ENCODE assay signal across 10 mouse cellular contexts in genomic region chr2:101828057-101828643, GRCm38 (mm10). TPM values are rescaled to one million over a fixed set of nuclear protein-coding genes. Genes with fewer than 3 reads are reported as not detected.
DNase-seq lines count a peak whose midpoint lies in the region; ATAC-seq and TF ChIP-seq lines count a peak whose summit lies in the region.
"Had no signal": no experiment of that assay in that cellular context is flagged by ENCODE, and none has a peak within 500 bp of the region (broad histone marks: within the 10 kb centered on the region; RNA-seq: fewer than 3 reads in every experiment).

No protein-coding gene starts in this region.

- H3K4me1 ChIP-seq in liver, embryonic 14.5 days (replicated peaks; ENCODE audit: control insufficient read depth in 2 of 2, insufficient read depth in 2 of 2, low read length in 1 of 2), result peaks cover 0 to 12% of the 10 kb centered on the region in 2 experiments; a peak in 2 of 4 replicates
- peaks cover 6% of the 10 kb centered on the region; the same call in 1 of the 2 replicates for H3K4me1 ChIP-seq in liver, embryonic 11.5 days (replicated peaks; ENCODE audit: control insufficient read depth, insufficient read depth, low read length)
- peaks cover 13% of the 10 kb centered on the region for H3K4me1 ChIP-seq in embryonic facial prominence, embryonic 14.5 days (ENCODE audit: control insufficient read depth, insufficient read depth, low read length)
- H3K4me1 ChIP-seq: embryonic facial prominence, embryonic 15.5 days had no signal

- H3K27ac ChIP-seq in liver, embryonic 14.5 days, result no peak overlapping the region
- H3K27ac ChIP-seq in liver, embryonic 11.5 days (ENCODE audit: low read depth, low read length), result no peak overlapping the region
- no peak overlapping the region for H3K27ac ChIP-seq in embryonic facial prominence, embryonic 14.5 days (replicated peaks; ENCODE audit: low read depth, low read length)
- H3K27ac ChIP-seq: embryonic facial prominence, embryonic 15.5 days; limb, embryonic 15.5 days had no signal

- DNase-seq in cerebellum, postnatal 14 days, result peak; percentile 18 to 30
- DNase-seq in cerebellum, postnatal 36 days, result no peak
- DNase-seq in liver, embryonic 14.5 days (ENCODE audit: low read depth in 3 of 3, low spot score in 3 of 3), result no peak
- DNase-seq in liver, embryonic 11.5 days (ENCODE audit: low spot score), result no peak
- peak; percentile 50 for DNase-seq in embryonic facial prominence, embryonic 14.5 days (ENCODE audit: low spot score)
- DNase-seq in retina, adult 2 months (ENCODE audit: low read depth, low spot score), result peak; percentile 23
- DNase-seq in right cerebral cortex, postnatal 36 days (ENCODE audit: low spot score in 2 of 2), result no peak
- DNase-seq in left cerebral cortex, postnatal 10 days (ENCODE audit: extremely low spot score in 1 of 2, low spot score in 2 of 2), result no peak

- H3K9ac ChIP-seq in liver, embryonic 14.5 days (replicated peaks), result no peak overlapping the region
- no peak overlapping the region for H3K9ac ChIP-seq in liver, embryonic 11.5 days (ENCODE audit: low read depth, low read length)
- no peak overlapping the region for H3K9ac ChIP-seq in embryonic facial prominence, embryonic 14.5 days (ENCODE audit: low read depth, low read length)
- H3K9ac ChIP-seq: embryonic facial prominence, embryonic 15.5 days; limb, embryonic 15.5 days had no signal

- H3K27me3 ChIP-seq in liver, embryonic 14.5 days (ENCODE audit: control insufficient read depth, insufficient read depth, low read length), result no peaks in the 10 kb centered on the region
- no peaks in the 10 kb centered on the region for H3K27me3 ChIP-seq in liver, embryonic 11.5 days (replicated peaks; ENCODE audit: control insufficient read depth, insufficient read depth, low read length)
- no peaks in the 10 kb centered on the region for H3K27me3 ChIP-seq in embryonic facial prominence, embryonic 14.5 days (replicated peaks; ENCODE audit: control insufficient read depth, insufficient read depth, low read length)
- H3K27me3 ChIP-seq: embryonic facial prominence, embryonic 15.5 days; limb, embryonic 15.5 days had no signal

- no peak for ATAC-seq in liver, embryonic 14.5 days (ENCODE audit: insufficient read depth)
- no peak for ATAC-seq in liver, embryonic 11.5 days (replicated peaks; ENCODE audit: low FRiP score)
- ATAC-seq in embryonic facial prominence, embryonic 14.5 days (ENCODE audit: low read depth), result no peak

- H3K9me3 ChIP-seq in liver, embryonic 14.5 days (ENCODE audit: control insufficient read depth, low read length), result no peaks in the 10 kb centered on the region
- H3K9me3 ChIP-seq in liver, embryonic 11.5 days (ENCODE audit: control insufficient read depth, low read length), result no peaks in the 10 kb centered on the region
- no peaks in the 10 kb centered on the region for H3K9me3 ChIP-seq in embryonic facial prominence, embryonic 14.5 days (ENCODE audit: control insufficient read depth, low read length)
- H3K9me3 ChIP-seq: embryonic facial prominence, embryonic 15.5 days; limb, embryonic 15.5 days had no signal

- no peak for TF ChIP-seq EP300 in liver, embryonic 14.5 days (IDR thresholded peaks at IDR 0.05; ENCODE audit: low read depth)

- no peak overlapping the region for H3K4me2 ChIP-seq in liver, embryonic 14.5 days (ENCODE audit: low read depth)
- no peak overlapping the region for H3K4me2 ChIP-seq in liver, embryonic 11.5 days
- H3K4me2 ChIP-seq in embryonic facial prominence, embryonic 14.5 days (ENCODE audit: low read depth, low read length), result no peak overlapping the region
- H3K4me2 ChIP-seq: embryonic facial prominence, embryonic 15.5 days; limb, embryonic 15.5 days had no signal

- H3K36me3 ChIP-seq in liver, embryonic 14.5 days (replicated peaks; ENCODE audit: control insufficient read depth, insufficient read depth, low read depth), result no peaks in the 10 kb centered on the region
- no peaks in the 10 kb centered on the region for H3K36me3 ChIP-seq in liver, embryonic 11.5 days (ENCODE audit: control insufficient read depth, insufficient read depth, low read length)
- no peaks in the 10 kb centered on the region for H3K36me3 ChIP-seq in embryonic facial prominence, embryonic 14.5 days (ENCODE audit: control insufficient read depth, insufficient read depth, low read length)
- H3K36me3 ChIP-seq: embryonic facial prominence, embryonic 15.5 days; limb, embryonic 15.5 days had no signal

- WGBS in liver, embryonic 14.5 days (ENCODE audit: insufficient replicate concordance), result 39% methylated on average over 5 of the region's 5 CpGs
- WGBS in liver, embryonic 11.5 days, result 65% methylated on average over 5 of the region's 5 CpGs
- WGBS in embryonic facial prominence, embryonic 14.5 days, result 53% methylated on average over 5 of the region's 5 CpGs

- H3K4me3 ChIP-seq in liver, embryonic 14.5 days (ENCODE audit: insufficient read depth in 1 of 2, low read depth in 2 of 2, low read length in 2 of 2), result no peak overlapping the region
- H3K4me3 ChIP-seq in liver, embryonic 11.5 days (ENCODE audit: low read depth, low read length), result no peak overlapping the region
- no peak overlapping the region for H3K4me3 ChIP-seq in embryonic facial prominence, embryonic 14.5 days (ENCODE audit: low read depth, low read length)
- H3K4me3 ChIP-seq: embryonic facial prominence, embryonic 15.5 days; limb, embryonic 15.5 days had no signal

- TF ChIP-seq CTCF in liver, embryonic 14.5 days (IDR thresholded peaks at IDR 0.05; ENCODE audit: low read depth), result peak; percentile 39; the same call in 1 of the 2 replicates

- intact Hi-C loops in left cerebral cortex, postnatal 10 days (cut with DNase I), result no loop called here

RNA-seq across cellular contexts. Expression of gene Prr5l, which starts 54.7 kb away (rescaled TPM):
- 1.4 and 1.7 TPM in 2 replicates for polyA plus RNA-seq in liver, embryonic 14.5 days (2012; rRNA removed)
- 1.7 and 3.9 TPM in 2 replicates for polyA plus RNA-seq in liver, embryonic 14.5 days (2014; fragmentation: Nextera tagmentation; extraction: Ambion mirVana)
- polyA plus RNA-seq in liver, embryonic 11.5 days (2014; fragmentation: Nextera tagmentation; extraction: Ambion mirVana), result 8.5 and 8.9 TPM in 2 replicates
- 14.2 and 19.3 TPM in 2 replicates for polyA plus RNA-seq in embryonic facial prominence, embryonic 14.5 days (2014; fragmentation: Nextera tagmentation; extraction: Ambion mirVana)
- total RNA-seq in left cerebral cortex, postnatal 10 days (2021), result 1 to 10 TPM; 2.3 to 4.5 TPM

RNA-seq across cellular contexts. Expression of gene Commd9, which starts 57.9 kb away (rescaled TPM):
- 16.0 and 29.7 TPM in 2 replicates for polyA plus RNA-seq in liver, embryonic 14.5 days (2012; rRNA removed)
- polyA plus RNA-seq in liver, embryonic 14.5 days (2014; fragmentation: Nextera tagmentation; extraction: Ambion mirVana), result 19.8 and 23.5 TPM in 2 replicates
- polyA plus RNA-seq in liver, embryonic 11.5 days (2014; fragmentation: Nextera tagmentation; extraction: Ambion mirVana), result 46.1 and 47.6 TPM in 2 replicates
- 61.7 and 70.2 TPM in 2 replicates for polyA plus RNA-seq in embryonic facial prominence, embryonic 14.5 days (2014; fragmentation: Nextera tagmentation; extraction: Ambion mirVana)
- total RNA-seq in left cerebral cortex, postnatal 10 days (2021), result 10 to 100 TPM; 41.3 to 42.2 TPM

Comparison
In these comparisons a context has a peak if more than half of its experiments do, and no peak if none do; other contexts are left out.
1. DNase-seq: peak in cerebellum, postnatal 14 days (2 of 2), embryonic facial prominence, embryonic 14.5 days (single experiment) and retina, adult 2 months (single experiment); none in cerebellum, postnatal 36 days (0 of 2), liver, embryonic 14.5 days (0 of 3), liver, embryonic 11.5 days (single experiment), right cerebral cortex, postnatal 36 days (0 of 2) and left cerebral cortex, postnatal 10 days (0 of 2).